Mouse (Mus musculus): ENCODE measurements around the gene Art4. TPM values are rescaled to one million over a fixed set of nuclear protein-coding genes. Genes with fewer than 3 reads are reported as not detected.
A peak's percentile ranks its signal among the peaks of the same experiment; 100 is the strongest.

Art4 gene
- polyA plus RNA-seq, 1 experiment from 2014 or later: 3.9 TPM

DNA sequence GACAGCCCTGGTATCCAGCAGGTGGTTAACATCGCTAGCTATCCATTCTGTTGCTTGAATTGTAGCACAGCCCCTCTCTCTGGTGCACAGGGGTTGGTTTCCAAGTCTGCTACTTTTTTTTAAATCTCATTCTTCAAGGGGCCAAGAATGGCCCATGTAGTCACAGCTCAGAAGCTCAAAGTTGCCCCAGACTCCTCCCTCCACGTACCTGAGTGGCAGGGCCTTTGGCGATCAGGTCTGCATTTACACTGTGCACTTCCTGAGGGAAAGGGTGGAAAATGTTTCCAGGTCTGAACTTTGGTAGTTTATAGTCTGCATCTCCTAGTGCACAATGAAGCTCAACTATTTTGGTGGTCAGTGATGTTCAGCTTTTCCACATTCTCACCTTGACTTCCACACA, 10.3 kb downstream of the Art4 start:
- no peaks in the 10 kb centered on the region for H3K9me3 ChIP-seq
- H3K27ac ChIP-seq: no peak overlapping the region
- H3K9ac ChIP-seq: no peak overlapping the region
- no peak overlapping the region for H3K4me2 ChIP-seq
- no peaks in the 10 kb centered on the region for H3K36me3 ChIP-seq
- no peaks in the 10 kb centered on the region for H3K27me3 ChIP-seq
- ATAC-seq (ENCODE audit: insufficient number of reproducible peaks, low FRiP score, low TSS enrichment, low read depth): no peak
- H3K4me1 ChIP-seq: peaks cover under 1% of the 10 kb centered on the region; the same call in 1 of the 2 replicates
- WGBS: 90% methylated on average over 3 of the region's 3 CpGs
- no peak overlapping the region for H3K4me3 ChIP-seq

DNA sequence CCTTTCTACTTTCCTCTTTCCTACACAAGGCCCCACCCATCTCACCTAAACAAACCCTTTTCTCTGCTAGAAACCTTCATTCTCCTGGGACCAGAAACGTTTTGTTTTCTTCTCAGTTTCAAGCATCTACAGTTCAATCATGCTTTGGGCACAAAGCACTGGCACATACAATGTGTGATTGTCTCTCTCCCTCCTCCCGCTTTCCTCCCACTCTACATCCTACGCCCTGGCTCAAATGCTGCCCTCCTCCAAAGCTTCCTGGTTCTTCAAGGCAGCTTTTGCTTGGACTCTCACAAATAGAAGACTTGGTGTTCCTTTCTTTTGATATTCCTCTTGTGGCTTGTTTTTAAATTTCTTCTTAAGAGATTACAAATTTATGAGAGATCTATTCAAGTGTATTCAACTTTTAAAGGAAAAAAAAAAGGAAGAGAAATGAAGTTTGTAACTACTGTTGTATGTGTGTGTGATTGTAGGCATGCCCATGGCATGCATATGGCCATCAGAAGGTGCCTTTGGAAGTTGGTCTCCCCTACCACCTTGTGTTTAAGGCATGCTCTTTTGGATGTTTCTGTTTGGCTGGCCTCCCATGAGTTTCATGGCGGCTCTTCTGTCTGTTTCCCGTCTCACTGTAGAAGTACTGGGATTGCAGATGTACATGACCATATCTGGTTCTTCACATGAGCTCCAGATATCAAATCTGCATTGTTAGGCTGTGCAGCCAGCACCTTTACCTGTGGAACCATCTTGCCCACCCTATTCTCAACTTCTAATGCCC, 11.6 kb downstream of the Art4 start:
- H3K9me3 ChIP-seq: no peaks in the 10 kb centered on the region
- H3K9ac ChIP-seq: no peak overlapping the region
- no peaks in the 10 kb centered on the region for H3K27me3 ChIP-seq
- ATAC-seq (ENCODE audit: insufficient number of reproducible peaks, low FRiP score, low TSS enrichment, low read depth): no peak
- no peak overlapping the region for H3K4me2 ChIP-seq
- no peaks in the 10 kb centered on the region for H3K36me3 ChIP-seq
- 75% methylated on average over 5 of the region's 5 CpGs for WGBS
- H3K4me1 ChIP-seq: no peaks in the 10 kb centered on the region
- H3K4me3 ChIP-seq: no peak overlapping the region
- no peak overlapping the region for H3K27ac ChIP-seq

DNA sequence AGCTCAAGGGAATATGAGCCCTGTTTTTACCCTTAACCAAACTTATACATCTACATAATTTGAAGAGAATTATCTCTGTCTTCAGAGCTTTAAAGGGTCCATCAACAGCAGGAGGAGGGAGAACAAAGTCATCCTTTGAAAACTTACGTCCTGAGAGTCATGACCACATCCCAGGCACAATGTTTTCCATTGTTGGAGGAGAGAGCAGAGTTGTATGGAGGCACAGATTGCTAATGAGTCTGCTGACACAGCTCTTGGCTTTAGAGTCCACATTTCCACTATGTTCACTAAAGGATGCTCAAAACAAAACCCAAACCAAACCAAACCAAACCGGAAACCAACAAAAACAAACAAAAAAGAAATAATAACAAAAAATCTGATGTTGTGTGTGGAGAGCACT, 12.6 kb downstream of the Art4 start:
- H3K27ac ChIP-seq: no peak overlapping the region
- H3K4me2 ChIP-seq: no peak overlapping the region
- WGBS: 71% methylated on average over 2 of the region's 2 CpGs
- no peaks in the 10 kb centered on the region for H3K9me3 ChIP-seq
- no peaks in the 10 kb centered on the region for H3K27me3 ChIP-seq
- no peak overlapping the region for H3K9ac ChIP-seq
- H3K36me3 ChIP-seq: no peaks in the 10 kb centered on the region
- no peak overlapping the region for H3K4me3 ChIP-seq
- ATAC-seq (ENCODE audit: insufficient number of reproducible peaks, low FRiP score, low TSS enrichment, low read depth): no peak
- no peaks in the 10 kb centered on the region for H3K4me1 ChIP-seq

DNA sequence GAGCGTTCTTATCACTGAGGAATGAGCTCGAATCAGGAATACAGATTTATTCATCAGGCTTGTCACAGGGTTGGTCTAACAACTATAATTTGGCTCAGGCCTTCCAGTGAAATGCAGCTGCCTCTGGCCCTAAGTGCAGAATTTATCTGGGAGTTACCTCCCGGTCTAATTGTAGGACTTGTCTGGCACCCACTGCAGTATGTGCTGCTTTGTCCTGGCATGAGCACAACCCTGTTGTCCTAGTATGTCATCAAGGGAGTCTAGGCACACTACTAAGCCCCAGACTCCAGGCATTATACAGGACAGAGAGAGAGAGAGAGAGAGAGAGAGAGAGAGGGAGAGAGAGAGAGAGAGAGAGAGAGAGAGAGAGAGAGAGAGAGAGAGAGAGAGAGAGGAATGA, 20.2 kb downstream of the Art4 start:
- H3K36me3 ChIP-seq: no peaks in the 10 kb centered on the region
- H3K4me3 ChIP-seq: no peak overlapping the region
- WGBS: 77% methylated on average over 3 of the region's 3 CpGs
- no peak overlapping the region for H3K9ac ChIP-seq
- ATAC-seq (ENCODE audit: insufficient number of reproducible peaks, low FRiP score, low TSS enrichment, low read depth): no peak
- no peak overlapping the region for H3K4me2 ChIP-seq
- H3K27me3 ChIP-seq: no peaks in the 10 kb centered on the region
- no peaks in the 10 kb centered on the region for H3K4me1 ChIP-seq
- H3K9me3 ChIP-seq: no peaks in the 10 kb centered on the region
- H3K27ac ChIP-seq: no peak overlapping the region

DNA sequence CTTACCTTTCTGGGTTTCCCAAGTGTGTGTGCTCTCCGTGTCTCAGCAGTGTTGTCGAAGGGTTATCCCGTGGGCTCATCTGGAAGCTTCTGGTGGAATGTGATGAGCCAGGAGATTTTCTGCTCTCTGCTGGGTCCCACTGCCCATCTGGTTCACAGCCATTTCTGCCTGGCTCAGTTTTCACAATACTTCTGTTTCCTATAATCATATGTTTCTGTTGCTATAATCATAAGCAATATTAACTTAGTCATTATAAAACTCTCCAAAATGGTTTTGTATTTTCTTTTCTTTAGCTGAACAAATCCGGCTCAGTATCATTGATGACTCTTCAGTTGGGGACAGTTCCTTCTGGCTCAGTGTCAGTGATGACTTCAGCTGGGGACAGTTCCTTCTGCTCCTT, 22.2 kb downstream of the Art4 start, which contains the start of gene Smco3:
Gene Smco3 (minus strand): TSS at position 101 of the 400 bp plus-strand sequence.
- no peaks in the 10 kb centered on the region for H3K27me3 ChIP-seq
- no peaks in the 10 kb centered on the region for H3K9me3 ChIP-seq
- no peak within 1 kb of the TSS for H3K4me3 ChIP-seq
- H3K36me3 ChIP-seq: no peaks in the 10 kb centered on the region
- 40% methylated on average over 4 of the region's 4 CpGs for WGBS
- no peak within 1 kb of the TSS for H3K9ac ChIP-seq
- no peak for ATAC-seq (ENCODE audit: insufficient number of reproducible peaks, low FRiP score, low TSS enrichment, low read depth)
- H3K4me1 ChIP-seq: no peaks in the 10 kb centered on the region
- H3K4me2 ChIP-seq: no peak within 1 kb of the TSS
- no peak within 1 kb of the TSS for H3K27ac ChIP-seq

DNA sequence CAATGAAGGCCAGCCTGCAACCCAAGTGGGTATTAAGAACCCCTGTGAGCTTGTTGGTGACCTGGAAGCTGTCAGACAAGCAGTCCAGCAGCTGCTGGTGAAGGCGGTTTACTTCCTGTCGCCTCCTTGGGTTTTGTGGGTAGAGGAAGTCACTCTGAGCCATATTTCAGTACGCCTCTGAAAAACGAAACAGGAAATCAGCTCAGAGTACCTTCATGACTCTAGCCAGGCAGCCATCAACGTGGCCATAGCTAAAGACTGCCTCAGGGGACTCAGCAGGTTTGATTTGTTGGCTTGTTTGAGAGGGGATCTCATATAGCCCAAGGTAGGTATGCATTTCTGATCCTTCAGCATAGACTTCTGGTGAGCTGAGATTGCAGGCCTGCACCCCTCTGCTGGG, 25.8 kb downstream of the Art4 start:
- Histone ChIP-seq H3K4me2 (no peak overlapping the region), H3K4me1 (peaks cover 7% of the 10 kb centered on the region), H3K9ac (no peak overlapping the region), H3K9me3 (no peaks in the 10 kb centered on the region), H3K27me3 (no peaks in the 10 kb centered on the region), H3K27ac (no peak overlapping the region), H3K4me3 (no peak overlapping the region), H3K36me3 (no peaks in the 10 kb centered on the region)
- WGBS: 68% methylated on average over 5 of the region's 5 CpGs
- no peak for ATAC-seq (ENCODE audit: insufficient number of reproducible peaks, low FRiP score, low TSS enrichment, low read depth)

DNA sequence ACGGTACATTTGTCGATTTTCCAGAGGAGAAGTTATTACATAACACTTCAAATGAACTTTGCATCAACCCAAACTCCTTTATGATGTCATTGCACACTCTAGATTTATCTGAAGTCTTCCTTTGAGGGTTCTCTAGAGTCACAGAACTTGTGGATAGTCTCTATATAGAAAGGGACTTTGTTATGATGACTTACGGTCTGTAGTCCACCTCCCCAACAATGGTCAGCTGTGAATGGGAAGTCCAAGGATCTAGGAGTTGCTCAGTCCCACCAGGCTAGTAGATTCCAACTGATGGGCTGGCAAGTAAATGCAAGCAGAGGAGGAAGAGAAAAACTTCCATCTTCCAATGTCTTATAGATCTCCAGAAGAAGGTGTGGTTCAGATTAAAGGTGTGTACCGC, 28.9 kb downstream of the Art4 start:
- Histone ChIP-seq H3K9ac (0 out of 2 replicates have a peak overlapping the region, but pooled peaks have one; percentile 37), H3K4me1 (peaks cover 7% of the 10 kb centered on the region), H3K27me3 (no peaks in the 10 kb centered on the region), H3K36me3 (peaks cover 18% of the 10 kb centered on the region), H3K4me2 (peak overlapping the region; percentile 53), H3K27ac (peak overlapping the region; percentile 86), H3K4me3 (peak overlapping the region; percentile 84), H3K9me3 (no peaks in the 10 kb centered on the region)
- ATAC-seq (ENCODE audit: insufficient number of reproducible peaks, low FRiP score, low TSS enrichment, low read depth): no peak
- WGBS: 35% methylated on average over 4 of the region's 4 CpGs

DNA sequence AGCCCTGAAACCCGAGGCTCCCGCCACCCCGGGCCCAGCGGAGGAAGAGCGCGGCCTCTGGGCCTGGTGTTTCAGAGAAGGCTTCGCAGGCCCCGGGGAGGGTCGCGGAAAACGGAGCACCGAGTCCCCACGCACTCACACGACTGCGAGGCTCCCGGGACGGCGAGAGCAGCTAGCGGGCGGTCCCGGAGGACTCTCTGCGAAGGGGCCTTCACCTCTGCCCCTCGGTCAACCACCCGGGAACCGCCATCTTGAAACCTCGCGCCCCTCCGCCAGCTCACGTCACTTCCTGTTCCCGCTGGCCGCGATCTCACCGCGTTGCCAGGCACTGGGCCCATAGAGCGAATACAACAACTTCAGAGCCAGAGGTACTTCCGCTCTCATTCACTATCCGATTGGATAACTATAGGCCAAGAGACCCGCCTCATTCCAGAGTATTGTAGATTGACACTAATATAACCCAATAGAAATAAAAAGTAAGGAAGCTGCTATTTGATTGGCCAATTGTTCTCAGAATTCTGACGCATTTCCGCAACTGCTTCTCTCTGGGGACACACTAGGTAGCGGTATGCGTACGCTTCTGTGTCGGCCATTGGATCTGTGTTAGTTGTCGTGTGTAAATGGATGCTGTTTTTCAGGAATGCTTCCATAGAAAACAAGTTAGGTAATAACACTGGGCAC, 29.5 kb downstream of the Art4 start, which contains the start of gene Wbp11:
Gene Wbp11 (minus strand): TSS at position 353 of the 681 bp plus-strand sequence.
- under 1% methylated on average over 45 of the region's 45 CpGs for WGBS
- ATAC-seq (ENCODE audit: insufficient number of reproducible peaks, low FRiP score, low TSS enrichment, low read depth): peak; percentile 100
- Histone ChIP-seq H3K36me3 (peaks cover 20% of the 10 kb centered on the region), H3K4me1 (peaks cover 7% of the 10 kb centered on the region), H3K4me2 (peak within 1 kb of the TSS; percentile 56), H3K27ac (peak within 1 kb of the TSS; percentile 86), H3K27me3 (no peaks in the 10 kb centered on the region), H3K4me3 (peak within 1 kb of the TSS; percentile 84), H3K9me3 (no peaks in the 10 kb centered on the region), H3K9ac (peak within 1 kb of the TSS; percentile 90)

DNA sequence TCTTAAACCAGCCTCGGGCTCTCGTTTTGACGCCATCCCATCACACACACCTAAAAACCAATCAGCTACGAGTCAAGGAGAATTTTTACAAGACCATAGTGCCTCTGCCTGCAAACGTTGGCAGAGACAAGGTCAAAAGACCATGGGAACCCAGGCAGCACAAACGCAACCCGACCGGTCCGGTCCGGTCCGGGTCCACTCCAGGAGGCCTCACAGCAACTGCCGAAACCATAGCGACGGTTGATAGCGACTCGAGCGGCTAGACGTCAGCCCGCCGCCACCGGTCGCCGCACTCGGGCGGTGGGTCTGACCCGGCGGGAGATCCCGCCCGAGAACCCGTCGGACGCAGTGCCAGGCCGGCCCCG, 30.0 kb downstream of the Art4 start, which contains the start of gene BC049715:
Gene BC049715 (plus strand): TSS at position 111 of the 365 bp plus-strand sequence.
- Histone ChIP-seq H3K4me2 (peak within 1 kb of the TSS; percentile 56), H3K9ac (peak within 1 kb of the TSS; percentile 90), H3K27ac (peak within 1 kb of the TSS; percentile 86), H3K4me3 (peak within 1 kb of the TSS; percentile 84), H3K9me3 (no peaks in the 10 kb centered on the region), H3K4me1 (peaks cover 7% of the 10 kb centered on the region), H3K36me3 (peaks cover 25% of the 10 kb centered on the region), H3K27me3 (no peaks in the 10 kb centered on the region)
- under 1% methylated on average over 34 of the region's 34 CpGs for WGBS
- no peak for ATAC-seq (ENCODE audit: insufficient number of reproducible peaks, low FRiP score, low TSS enrichment, low read depth)

DNA sequence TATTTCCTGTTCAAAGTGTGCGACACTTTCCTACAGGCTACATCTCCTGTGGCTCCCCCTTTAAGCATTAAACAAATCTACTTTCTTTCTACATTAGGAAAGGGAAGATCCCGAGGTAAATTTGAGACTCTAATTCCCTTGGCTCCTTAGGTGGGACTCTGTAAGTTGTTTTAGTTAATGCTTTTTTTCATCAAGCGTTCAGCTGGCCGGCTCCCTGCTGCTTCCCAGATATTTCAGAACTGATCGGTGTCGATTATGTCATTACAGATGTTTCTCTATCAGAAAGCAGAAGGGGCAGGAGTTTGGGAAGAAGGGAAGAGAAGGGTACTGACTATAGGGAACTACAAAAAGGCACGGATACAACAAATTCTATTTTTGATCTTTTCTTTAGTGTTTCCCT, 30.4 kb downstream of the Art4 start:
- Histone ChIP-seq H3K27me3 (no peaks in the 10 kb centered on the region), H3K9ac (peak overlapping the region; percentile 90), H3K36me3 (peaks cover 29% of the 10 kb centered on the region), H3K27ac (peak overlapping the region; percentile 78; the same call in 1 of the 2 replicates), H3K4me3 (peak overlapping the region; percentile 84), H3K4me2 (peak overlapping the region; percentile 56), H3K4me1 (peaks cover 7% of the 10 kb centered on the region), H3K9me3 (no peaks in the 10 kb centered on the region)
- WGBS: 12% methylated on average over 7 of the region's 7 CpGs
- no peak for ATAC-seq (ENCODE audit: insufficient number of reproducible peaks, low FRiP score, low TSS enrichment, low read depth)

DNA sequence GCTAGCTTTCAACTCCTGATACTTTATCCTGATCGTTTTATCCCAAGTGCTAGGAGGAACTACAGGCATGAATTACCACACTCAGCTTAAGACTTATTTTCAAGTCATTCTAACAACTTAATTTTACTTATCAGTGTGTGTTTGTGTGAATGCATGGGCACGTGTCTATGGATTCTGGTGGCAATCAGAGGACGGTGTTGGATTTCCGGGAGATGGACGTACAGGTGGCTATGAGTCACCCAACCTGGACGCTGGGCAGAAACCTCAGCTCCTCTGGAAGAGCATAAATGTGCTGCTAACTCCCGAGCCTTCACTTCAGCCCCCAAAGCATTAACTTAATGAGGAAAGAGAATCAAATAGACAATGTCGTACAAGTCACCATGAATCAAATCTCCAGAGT, 32.5 kb downstream of the Art4 start:
- H3K9ac ChIP-seq: no peak overlapping the region
- peaks cover 7% of the 10 kb centered on the region for H3K4me1 ChIP-seq
- H3K9me3 ChIP-seq: no peaks in the 10 kb centered on the region
- WGBS: 93% methylated on average over 8 of the region's 8 CpGs
- H3K36me3 ChIP-seq: peaks cover 50% of the 10 kb centered on the region
- no peak for ATAC-seq (ENCODE audit: insufficient number of reproducible peaks, low FRiP score, low TSS enrichment, low read depth)
- H3K27me3 ChIP-seq: no peaks in the 10 kb centered on the region
- no peak overlapping the region for H3K27ac ChIP-seq
- H3K4me2 ChIP-seq: no peak overlapping the region
- no peak overlapping the region for H3K4me3 ChIP-seq

DNA sequence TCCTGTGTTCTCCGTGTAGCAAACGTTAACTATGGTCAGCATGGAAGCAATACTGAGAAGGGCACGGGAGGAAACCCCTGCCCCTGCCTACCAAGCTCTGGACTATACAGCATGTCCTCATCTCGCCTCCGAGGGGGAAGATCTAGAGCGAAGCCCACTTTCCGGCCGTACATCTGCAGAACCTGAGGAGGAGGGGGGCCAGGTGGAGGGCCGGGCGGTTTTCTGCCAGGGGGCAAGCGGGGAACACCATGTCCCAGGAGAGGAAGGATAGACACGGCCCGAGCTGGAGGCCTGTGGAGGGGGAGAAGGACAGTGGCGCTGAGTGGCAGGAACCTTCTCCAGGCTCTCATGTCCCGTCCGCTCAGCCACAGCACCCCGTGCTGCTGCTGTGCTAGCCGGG, 36.4 kb downstream of the Art4 start:
- no peak overlapping the region for H3K4me3 ChIP-seq
- no peak overlapping the region for H3K4me2 ChIP-seq
- H3K27me3 ChIP-seq: no peaks in the 10 kb centered on the region
- no peak overlapping the region for H3K9ac ChIP-seq
- peaks cover 88% of the 10 kb centered on the region for H3K36me3 ChIP-seq
- no peak overlapping the region for H3K27ac ChIP-seq
- ATAC-seq (ENCODE audit: insufficient number of reproducible peaks, low FRiP score, low TSS enrichment, low read depth): no peak
- H3K9me3 ChIP-seq: no peaks in the 10 kb centered on the region
- WGBS: 93% methylated on average over 18 of the region's 18 CpGs
- no peaks in the 10 kb centered on the region for H3K4me1 ChIP-seq

Data from limb, embryonic 15.5 days (tissue).